Mouse (Mus musculus) heart, adult 9 months (tissue): ENCODE results near the gene Sumo3.
A peak's percentile ranks its signal among the peaks of the same experiment; 100 is the strongest.

Experiments used
- DNase-seq, 2 experiments: peaks; one replicate each; pipeline ENCODE4 v3.0.0; 2022; ENCODE audit warnings: low spot score in 2 of 2

The Sumo3 gene

GRCm38 (mm10) chr10:77589117-77589516 is 16.8 kb upstream of the Sumo3 start:
- no peak for DNase-seq

GRCm38 (mm10) chr10:77589749-77590148 is 16.1 kb upstream of the Sumo3 start:
- no peak for DNase-seq

GRCm38 (mm10) chr10:77590812-77591211 is 15.1 kb upstream of the Sumo3 start:
- peak in 1 of 2 experiments; percentile 25 for DNase-seq

- no peak for DNase-seq
Measured at GRCm38 (mm10) chr10:77591546-77591945, 14.4 kb upstream of the Sumo3 start.

- no peak for DNase-seq
Measured at GRCm38 (mm10) chr10:77596060-77596459, 9.8 kb upstream of the Sumo3 start.

- DNase-seq: no peak
Measured at GRCm38 (mm10) chr10:77603021-77603420, 2.9 kb upstream of the Sumo3 start.

- no peak for DNase-seq
Measured at GRCm38 (mm10) chr10:77604111-77604510, 1.8 kb upstream of the Sumo3 start.

GRCm38 (mm10) chr10:77604958-77605357 is 939 bp upstream of the Sumo3 start:
- no peak for DNase-seq

GRCm38 (mm10) chr10:77605368-77605767 is 529 bp upstream of the Sumo3 start:
- DNase-seq: no peak

GRCm38 (mm10) chr10:77606855-77607254 is 958 bp downstream of the Sumo3 start:
- DNase-seq: no peak

GRCm38 (mm10) chr10:77607441-77607840 is 1.5 kb downstream of the Sumo3 start:
- no peak for DNase-seq

- no peak for DNase-seq
Measured at GRCm38 (mm10) chr10:77608589-77608988, 2.7 kb downstream of the Sumo3 start.

- no peak for DNase-seq
Measured at GRCm38 (mm10) chr10:77610221-77610961, 4.5 kb downstream of the Sumo3 start.

- peak; percentile 84 to 92 for DNase-seq
Measured at GRCm38 (mm10) chr10:77613409-77613808, 7.5 kb downstream of the Sumo3 start.

GRCm38 (mm10) chr10:77615647-77616046 is 9.8 kb downstream of the Sumo3 start:
- DNase-seq: no peak

- DNase-seq: no peak
Measured at GRCm38 (mm10) chr10:77616166-77616565, 10.3 kb downstream of the Sumo3 start.

- DNase-seq: no peak
Measured at GRCm38 (mm10) chr10:77616926-77617325, 11.0 kb downstream of the Sumo3 start.

- no peak for DNase-seq
Measured at GRCm38 (mm10) chr10:77621546-77621945, 15.6 kb downstream of the Sumo3 start.

- DNase-seq: peak; percentile 93
Measured at GRCm38 (mm10) chr10:77622055-77622988, 16.4 kb downstream of the Sumo3 start, which contains the start of gene Ube2g2. Ube2g2 (plus strand) TSS chr10:77622275.

- peak; percentile 59 to 72 for DNase-seq
Measured at GRCm38 (mm10) chr10:77623069-77623492, 17.2 kb downstream of the Sumo3 start.

GRCm38 (mm10) chr10:77623639-77624400 is 17.9 kb downstream of the Sumo3 start:
- DNase-seq: no peak

- DNase-seq: peak; percentile 73 to 77
Measured at GRCm38 (mm10) chr10:77624570-77624995, 18.7 kb downstream of the Sumo3 start.
